Mouse (Mus musculus) MEL (cell line): ENCODE data around the gene Ppargc1a. TPM values are rescaled to one million over a fixed set of nuclear protein-coding genes. Genes with fewer than 3 reads are reported as not detected.

Experiments used
- DNase-seq: peaks from one replicate; pipeline ENCODE4 v3.0.0; 2011; ENCODE audit warnings: low read depth, low spot score
- H3K27ac ChIP-seq: 2 replicates; pipeline ENCODE4 v1.5.1; 2012; ENCODE audit warnings: low read depth, mild to moderate bottlenecking, control low read depth, low read length, moderate library complexity; ENCODE audit not compliant: control insufficient read depth
- H3K27me3 ChIP-seq, 2 experiments: fragments of 150-350 bp in 1 of 2; sonication (generic) in 1 of 2; 2 replicates each; pipeline ENCODE4 v1.6.1; 2012; ENCODE audit warnings: low read length in 2 of 2, mild to moderate bottlenecking in 2 of 2, improper control_type of control experiment in 1 of 2, moderate library complexity in 1 of 2; ENCODE audit not compliant: insufficient read depth in 2 of 2, control insufficient read depth in 1 of 2
- H3K36me3 ChIP-seq, 2 experiments: 2 replicates each; pipeline ENCODE4 v1.6.1; 2012 to 2014; ENCODE audit warnings: low read length in 2 of 2, improper control_type of control experiment in 1 of 2, inconsistent platforms in 1 of 2, mild to moderate bottlenecking in 1 of 2; ENCODE audit not compliant: insufficient read depth in 2 of 2, control insufficient read depth in 1 of 2
- H3K4me1 ChIP-seq, 2 experiments: fragments of 150-350 bp in 1 of 2; sonication (generic) in 1 of 2; 2 replicates each; pipeline ENCODE4 v1.6.1; 2012; ENCODE audit warnings: low read length in 2 of 2, improper control_type of control experiment in 1 of 2, mild to moderate bottlenecking in 1 of 2; ENCODE audit not compliant: insufficient read depth in 2 of 2, control insufficient read depth in 1 of 2
- H3K4me3 ChIP-seq, 2 experiments: fragments of 150-350 bp in 1 of 2; sonication (generic) in 1 of 2; 2 replicates each; pipeline ENCODE4 v1.5.1; 2012; ENCODE audit warnings: low read depth in 2 of 2, low read length in 2 of 2, mild to moderate bottlenecking in 2 of 2, moderate library complexity in 2 of 2, control low read depth in 1 of 2, improper control_type of control experiment in 1 of 2; ENCODE audit not compliant: control insufficient read depth in 1 of 2, insufficient read depth in 1 of 2
- H3K79me2 ChIP-seq: 2 replicates; pipeline ENCODE4 v1.6.1; 2012; ENCODE audit warnings: mild to moderate bottlenecking, low read length, moderate library complexity; ENCODE audit not compliant: control insufficient read depth, poor library complexity, insufficient read depth
- H3K9ac ChIP-seq: 2 replicates; pipeline ENCODE4 v1.6.1; 2012; ENCODE audit warnings: low read depth, mild to moderate bottlenecking, control low read depth, low read length, moderate library complexity; ENCODE audit not compliant: control insufficient read depth, poor library complexity, severe bottlenecking
- H3K9me3 ChIP-seq: fragments of 150-350 bp; sonication (generic); replicated peaks from 2 replicates; pipeline ENCODE4 v1.6.1; 2012; ENCODE audit warnings: mild to moderate bottlenecking, low read length, improper control_type of control experiment, moderate library complexity; ENCODE audit not compliant: insufficient read depth
- CHD2 ChIP-seq: IDR thresholded peaks from 2 replicates; pipeline ENCODE4 v1.6.1; 2011; ENCODE audit warnings: low read length, improper control_type of control experiment
- CTCF ChIP-seq, 3 experiments: IDR thresholded peaks in 2 of 3; conservative IDR thresholded peaks in 1 of 3; 2 replicates each; pipeline ENCODE4 v1.5.1; 2011 to 2012; ENCODE audit warnings: low read length in 3 of 3, low read depth in 2 of 3, mild to moderate bottlenecking in 2 of 3, improper control_type of control experiment in 1 of 3, inconsistent platforms in 1 of 3, mixed read lengths in 1 of 3, moderate library complexity in 1 of 3; ENCODE audit not compliant: control insufficient read depth in 1 of 3, insufficient read depth in 1 of 3, poor library complexity in 1 of 3, severe bottlenecking in 1 of 3
- ELF1 ChIP-seq: IDR thresholded peaks from 2 replicates; pipeline ENCODE4 v1.6.1; 2014; ENCODE audit warnings: low read depth, mild to moderate bottlenecking, inconsistent platforms, low read length, improper control_type of control experiment, moderate library complexity
- EP300 ChIP-seq, 2 experiments: IDR thresholded peaks; 2 replicates each; pipeline ENCODE4 v1.6.1; 2011; ENCODE audit warnings: improper control_type of control experiment in 2 of 2, low read length in 2 of 2, low read depth in 1 of 2, mild to moderate bottlenecking in 1 of 2
- GABPA ChIP-seq: IDR thresholded peaks from 2 replicates; pipeline ENCODE4 v1.6.1; 2012; ENCODE audit warnings: low read depth, mild to moderate bottlenecking, inconsistent platforms, low read length, improper control_type of control experiment, moderate library complexity
- GATA1 ChIP-seq: IDR thresholded peaks from 2 replicates; pipeline ENCODE4 v1.6.1; 2011; ENCODE audit warnings: low read depth, low read length, improper control_type of control experiment
- JUND ChIP-seq: IDR thresholded peaks from 2 replicates; pipeline ENCODE4 v1.6.1; 2011; ENCODE audit warnings: low read depth, mild to moderate bottlenecking, improper control_type of control experiment, low read length
- KAT2A ChIP-seq: conservative IDR thresholded peaks from 2 replicates; pipeline ENCODE4 v1.6.1; 2012; ENCODE audit warnings: low read depth, low read length, improper control_type of control experiment, inconsistent platforms
- MAX ChIP-seq: IDR thresholded peaks from 2 replicates; pipeline ENCODE4 v1.6.1; 2011; ENCODE audit warnings: low read length, improper control_type of control experiment
- MAZ ChIP-seq: IDR thresholded peaks from 2 replicates; pipeline ENCODE4 v1.6.1; 2012; ENCODE audit warnings: low read depth, mild to moderate bottlenecking, inconsistent platforms, low read length, improper control_type of control experiment
- MEF2A ChIP-seq: IDR thresholded peaks from 2 replicates; pipeline ENCODE4 v1.6.1; 2014; ENCODE audit warnings: low read depth, mild to moderate bottlenecking, inconsistent platforms, low read length, improper control_type of control experiment; ENCODE audit not compliant: poor library complexity, insufficient replicate concordance, severe bottlenecking; ENCODE audit errors: extremely low read depth
- MXI1 ChIP-seq: IDR thresholded peaks from 2 replicates; pipeline ENCODE4 v1.6.1; 2011; ENCODE audit warnings: mild to moderate bottlenecking, low read depth, low read length, improper control_type of control experiment
- NELFE ChIP-seq: IDR thresholded peaks from 2 replicates; pipeline ENCODE4 v1.6.1; 2011; ENCODE audit warnings: low read depth, low read length, improper control_type of control experiment
- RAD21 ChIP-seq: IDR thresholded peaks from 2 replicates; pipeline ENCODE4 v1.6.1; 2011; ENCODE audit warnings: mild to moderate bottlenecking, low read depth, low read length, improper control_type of control experiment
- RCOR1 ChIP-seq: IDR thresholded peaks from 2 replicates; pipeline ENCODE4 v1.6.1; 2012; ENCODE audit warnings: low read depth, mild to moderate bottlenecking, inconsistent platforms, low read length, improper control_type of control experiment
- SMC3 ChIP-seq: IDR thresholded peaks from 2 replicates; pipeline ENCODE4 v1.6.1; 2011; ENCODE audit warnings: low read depth, low read length, improper control_type of control experiment
- TCF12 ChIP-seq: IDR thresholded peaks from 2 replicates; pipeline ENCODE4 v1.6.1; 2014; ENCODE audit warnings: low read depth, mild to moderate bottlenecking, inconsistent platforms, low read length, improper control_type of control experiment, moderate library complexity
- polyA plus RNA-seq, 2 experiments: library from polyadenylated mRNA; stranded (reverse) in 1 of 2; unstranded in 1 of 2; fragments of >175 nt in 1 of 2; fragments of >200 nt in 1 of 2; gene quantifications; 2 replicates each; pipeline versions ENCODE4 v1.2.1 to v1.2.4; 2012; ENCODE audit warnings: low replicate concordance in 2 of 2, low read depth in 1 of 2; ENCODE audit not compliant: insufficient read length in 2 of 2, insufficient read depth in 1 of 2, missing spikeins in 1 of 2
- total RNA-seq: library from RNA; depleted of rRNA; stranded (reverse); fragments of 300-350 nt; gene quantifications from 2 replicates; pipeline ENCODE4 v1.2.3, GENCODE M21; 2012

Ppargc1a gene
- total and polyA plus RNA-seq, 3 experiments: 0.04 to 0.06 TPM; not detected in 1

GRCm38 (mm10) chr5:51553671-51554070 is 13.9 kb downstream of the Ppargc1a start:
- Histone ChIP-seq H3K4me3 (no peak overlapping the region), H3K9ac (no peak overlapping the region), H3K36me3 (no peaks in the 10 kb centered on the region), H3K27ac (no peak overlapping the region), H3K4me1 (no peaks in the 10 kb centered on the region), H3K9me3 (no peaks in the 10 kb centered on the region), H3K27me3 (peaks cover 0 to 2% of the 10 kb centered on the region in 2 experiments; a peak in 2 of 4 replicates), H3K79me2 (no peaks in the 10 kb centered on the region)
- DNase-seq: no peak
- TF ChIP-seq TCF12 (no peak), MAX (no peak)

- no peaks in the 10 kb centered on the region for H3K79me2 ChIP-seq
- no peak overlapping the region for H3K4me3 ChIP-seq
- H3K27me3 ChIP-seq: peaks cover 0 to 2% of the 10 kb centered on the region in 2 experiments; a peak in 2 of 4 replicates
- no peaks in the 10 kb centered on the region for H3K36me3 ChIP-seq
- TF ChIP-seq KAT2A (no peak), ELF1 (no peak), GATA1 (no peak), JUND (no peak), RCOR1 (no peak), MAZ (no peak), RAD21 (no peak), MEF2A (no peak), CTCF (IDR thresholded peaks at IDR 0.05 in 2 of 3, conservative IDR thresholded peaks at IDR 0.05 in 1 of 3; ENCODE audit: control insufficient read depth in 1 of 3, insufficient read depth in 1 of 3, low read depth in 2 of 3, low read length in 3 of 3, poor library complexity in 1 of 3, severe bottlenecking in 1 of 3) (no peak), EP300 (IDR thresholded peaks at IDR 0.05; ENCODE audit: low read depth in 1 of 2, low read length in 2 of 2) (no peak), CHD2 (no peak), MXI1 (no peak), GABPA (no peak), SMC3 (no peak), NELFE (no peak)
- H3K27ac ChIP-seq: no peak overlapping the region
- H3K9ac ChIP-seq: no peak overlapping the region
- no peak for DNase-seq
- no peaks in the 10 kb centered on the region for H3K9me3 ChIP-seq
- no peaks in the 10 kb centered on the region for H3K4me1 ChIP-seq
Measured at GRCm38 (mm10) chr5:51553251-51553650, 14.3 kb downstream of the Ppargc1a start.
